Mouse (Mus musculus): ENCODE measurements at regions not wholly inside any gene's neighbourhood (a gene's known extent, or its start where the extent isn't known, plus 50 kb on each side); places are given as distances from the start of the nearest gene placed in this dataset.

- no peak overlapping the region for H3K9ac ChIP-seq (replicated peaks; ENCODE audit: low read depth, low read length)
- H3K4me2 ChIP-seq (ENCODE audit: low read length), result no peak overlapping the region
- WGBS, result 76% methylated on average over 2 of the region's 2 CpGs
- H3K4me1 ChIP-seq (replicated peaks; ENCODE audit: control insufficient read depth, insufficient read depth, low read length), result no peaks in the 10 kb centered on the region
- no peaks in the 10 kb centered on the region for H3K9me3 ChIP-seq (ENCODE audit: control insufficient read depth, low read length)
- no peak overlapping the region for H3K27ac ChIP-seq (ENCODE audit: low read length)
- H3K27me3 ChIP-seq (replicated peaks; ENCODE audit: control insufficient read depth, insufficient read depth, low read length), result no peaks in the 10 kb centered on the region
- no peak overlapping the region for H3K4me3 ChIP-seq (replicated peaks; ENCODE audit: low read length)
- H3K36me3 ChIP-seq (ENCODE audit: control insufficient read depth, insufficient read depth), result no peaks in the 10 kb centered on the region
- ATAC-seq, result no peak
Observed at GRCm38 (mm10) chr11:89247991-89248390, 54.1 kb downstream of the Nog start.

GRCm38 (mm10) chr11:89243370-89243769 is 58.8 kb downstream of the Nog start:
- H3K4me2 ChIP-seq (ENCODE audit: low read length), result no peak overlapping the region
- no peaks in the 10 kb centered on the region for H3K36me3 ChIP-seq (ENCODE audit: control insufficient read depth, insufficient read depth)
- H3K4me1 ChIP-seq (replicated peaks; ENCODE audit: control insufficient read depth, insufficient read depth, low read length), result no peaks in the 10 kb centered on the region
- no peak; the same call in 1 of the 2 replicates for ATAC-seq
- H3K27ac ChIP-seq (ENCODE audit: low read length), result no peak overlapping the region
- no peaks in the 10 kb centered on the region for H3K27me3 ChIP-seq (replicated peaks; ENCODE audit: control insufficient read depth, insufficient read depth, low read length)
- WGBS, result 12% methylated on average over 3 of the region's 3 CpGs
- no peaks in the 10 kb centered on the region for H3K9me3 ChIP-seq (ENCODE audit: control insufficient read depth, low read length)
- no peak overlapping the region for H3K9ac ChIP-seq (replicated peaks; ENCODE audit: low read depth, low read length)
- no peak overlapping the region for H3K4me3 ChIP-seq (replicated peaks; ENCODE audit: low read length)

- Histone ChIP-seq H3K27me3 (replicated peaks; ENCODE audit: control insufficient read depth, insufficient read depth, low read length) (no peaks in the 10 kb centered on the region), H3K4me1 (replicated peaks; ENCODE audit: control insufficient read depth, insufficient read depth, low read length) (no peaks in the 10 kb centered on the region), H3K9ac (replicated peaks; ENCODE audit: low read depth, low read length) (no peak overlapping the region), H3K36me3 (ENCODE audit: control insufficient read depth, insufficient read depth) (no peaks in the 10 kb centered on the region), H3K4me3 (replicated peaks; ENCODE audit: low read length) (no peak overlapping the region), H3K27ac (ENCODE audit: low read length) (no peak overlapping the region), H3K9me3 (ENCODE audit: control insufficient read depth, low read length) (no peaks in the 10 kb centered on the region), H3K4me2 (ENCODE audit: low read length) (no peak overlapping the region)
- no peak for ATAC-seq
- 76% methylated on average over 2 of the region's 2 CpGs for WGBS
Observed at GRCm38 (mm10) chr11:89242130-89242529, 60.0 kb downstream of the Nog start.

GRCm38 (mm10) chr11:89239891-89240290 is 62.2 kb downstream of the Nog start:
- ATAC-seq, result no peak
- no peaks in the 10 kb centered on the region for H3K9me3 ChIP-seq (ENCODE audit: control insufficient read depth, low read length)
- H3K9ac ChIP-seq (replicated peaks; ENCODE audit: low read depth, low read length), result no peak overlapping the region
- no peak overlapping the region for H3K27ac ChIP-seq (ENCODE audit: low read length)
- H3K36me3 ChIP-seq (ENCODE audit: control insufficient read depth, insufficient read depth), result no peaks in the 10 kb centered on the region
- 57% methylated on average over 9 of the region's 9 CpGs for WGBS
- no peaks in the 10 kb centered on the region for H3K27me3 ChIP-seq (replicated peaks; ENCODE audit: control insufficient read depth, insufficient read depth, low read length)
- no peak overlapping the region for H3K4me2 ChIP-seq (ENCODE audit: low read length)
- H3K4me3 ChIP-seq (replicated peaks; ENCODE audit: low read length), result no peak overlapping the region
- H3K4me1 ChIP-seq (replicated peaks; ENCODE audit: control insufficient read depth, insufficient read depth, low read length), result no peaks in the 10 kb centered on the region

- H3K4me3 ChIP-seq (replicated peaks; ENCODE audit: low read length), result no peak overlapping the region
- ATAC-seq, result no peak
- no peaks in the 10 kb centered on the region for H3K27me3 ChIP-seq (replicated peaks; ENCODE audit: control insufficient read depth, insufficient read depth, low read length)
- no peak overlapping the region for H3K9ac ChIP-seq (replicated peaks; ENCODE audit: low read depth, low read length)
- H3K27ac ChIP-seq (ENCODE audit: low read length), result no peak overlapping the region
- H3K9me3 ChIP-seq (ENCODE audit: control insufficient read depth, low read length), result no peaks in the 10 kb centered on the region
- WGBS, result 93% methylated on average over 3 of the region's 3 CpGs
- no peaks in the 10 kb centered on the region for H3K36me3 ChIP-seq (ENCODE audit: control insufficient read depth, insufficient read depth)
- H3K4me2 ChIP-seq (ENCODE audit: low read length), result no peak overlapping the region
- H3K4me1 ChIP-seq (replicated peaks; ENCODE audit: control insufficient read depth, insufficient read depth, low read length), result 0 out of 2 replicates have a peak, but pooled peaks cover 2% of the 10 kb centered on the region
Observed at GRCm38 (mm10) chr11:89236904-89237303, 65.2 kb downstream of the Nog start.

GRCm38 (mm10) chr11:89232884-89233480 is 69.2 kb downstream of the Nog start:
- Histone ChIP-seq H3K36me3 (ENCODE audit: control insufficient read depth, insufficient read depth) (no peaks in the 10 kb centered on the region), H3K4me1 (replicated peaks; ENCODE audit: control insufficient read depth, insufficient read depth, low read length) (0 out of 2 replicates have a peak, but pooled peaks cover 2% of the 10 kb centered on the region), H3K27ac (ENCODE audit: low read length) (no peak overlapping the region), H3K4me2 (ENCODE audit: low read length) (no peak overlapping the region), H3K4me3 (replicated peaks; ENCODE audit: low read length) (no peak overlapping the region), H3K9me3 (ENCODE audit: control insufficient read depth, low read length) (no peaks in the 10 kb centered on the region), H3K27me3 (replicated peaks; ENCODE audit: control insufficient read depth, insufficient read depth, low read length) (no peaks in the 10 kb centered on the region), H3K9ac (replicated peaks; ENCODE audit: low read depth, low read length) (no peak overlapping the region)
- ATAC-seq, result peak; percentile 93
- 41% methylated on average over 9 of the region's 9 CpGs for WGBS

GRCm38 (mm10) chr11:89229726-89230125 is 72.4 kb downstream of the Nog start:
- Histone ChIP-seq H3K9ac (replicated peaks; ENCODE audit: low read depth, low read length) (no peak overlapping the region), H3K4me2 (ENCODE audit: low read length) (no peak overlapping the region), H3K36me3 (ENCODE audit: control insufficient read depth, insufficient read depth) (no peaks in the 10 kb centered on the region), H3K27me3 (replicated peaks; ENCODE audit: control insufficient read depth, insufficient read depth, low read length) (no peaks in the 10 kb centered on the region), H3K4me3 (replicated peaks; ENCODE audit: low read length) (no peak overlapping the region), H3K9me3 (ENCODE audit: control insufficient read depth, low read length) (no peaks in the 10 kb centered on the region), H3K4me1 (replicated peaks; ENCODE audit: control insufficient read depth, insufficient read depth, low read length) (0 out of 2 replicates have a peak, but pooled peaks cover 2% of the 10 kb centered on the region), H3K27ac (ENCODE audit: low read length) (no peak overlapping the region)
- no peak for ATAC-seq
- 57% methylated on average over 5 of the region's 5 CpGs for WGBS

GRCm38 (mm10) chr11:89213204-89213603 is 88.9 kb downstream of the Nog start:
- whole genome bisulfite sequencing, result 93% methylated on average over 5 of the region's 5 CpGs
- no peak overlapping the region for H3K27ac ChIP-seq (ENCODE audit: low read length)
- H3K9me3 ChIP-seq (ENCODE audit: control insufficient read depth, low read length), result peaks cover 2% of the 10 kb centered on the region; the same call in 1 of the 2 replicates
- H3K27me3 ChIP-seq (replicated peaks; ENCODE audit: control insufficient read depth, insufficient read depth, low read length), result no peaks in the 10 kb centered on the region
- H3K36me3 ChIP-seq (ENCODE audit: control insufficient read depth, insufficient read depth), result no peaks in the 10 kb centered on the region
- peaks cover 6% of the 10 kb centered on the region for H3K4me1 ChIP-seq (replicated peaks; ENCODE audit: control insufficient read depth, insufficient read depth, low read length)
- ATAC-seq, result no peak
- no peak overlapping the region for H3K9ac ChIP-seq (replicated peaks; ENCODE audit: low read depth, low read length)
- no peak overlapping the region for H3K4me2 ChIP-seq (ENCODE audit: low read length)
- no peak overlapping the region for H3K4me3 ChIP-seq (replicated peaks; ENCODE audit: low read length)

GRCm38 (mm10) chr11:89209531-89209950 is 92.6 kb downstream of the Nog start:
- ATAC-seq, result peak; percentile 54

More at GRCm38 (mm10) chr11:89209531-89209950, 92.6 kb downstream of the Nog start:
- H3K27me3 ChIP-seq (replicated peaks; ENCODE audit: control insufficient read depth, insufficient read depth, low read length), result no peaks in the 10 kb centered on the region
- no peaks in the 10 kb centered on the region for H3K9me3 ChIP-seq (ENCODE audit: control insufficient read depth, low read length)
- no peaks in the 10 kb centered on the region for H3K36me3 ChIP-seq (ENCODE audit: control insufficient read depth, insufficient read depth)
- no peak overlapping the region for H3K27ac ChIP-seq (ENCODE audit: low read length)
- peak overlapping the region; percentile 39 for H3K4me2 ChIP-seq (ENCODE audit: low read length)
- H3K4me3 ChIP-seq (replicated peaks; ENCODE audit: low read length), result no peak overlapping the region; the same call in 1 of the 2 replicates
- H3K9ac ChIP-seq (replicated peaks; ENCODE audit: low read depth, low read length), result 0 out of 2 replicates have a peak overlapping the region, but pooled peaks have one; percentile 35
- peaks cover 6% of the 10 kb centered on the region for H3K4me1 ChIP-seq (replicated peaks; ENCODE audit: control insufficient read depth, insufficient read depth, low read length)
- 8% methylated on average over 11 of the region's 11 CpGs for WGBS
